20 mouse cellular contexts compared by ENCODE assay signal in genomic region chr3:122252466-122253253, GRCm38 (mm10). TPM values are rescaled to one million over a fixed set of nuclear protein-coding genes. Genes with fewer than 3 reads are reported as not detected.
A peak's percentile ranks its signal among the peaks of the same experiment; 100 is the strongest.
DNase-seq lines count a peak whose midpoint lies in the region; ATAC-seq and TF ChIP-seq lines count a peak whose summit lies in the region.
"Had no signal": no experiment of that assay in that cellular context is flagged by ENCODE, and none has a peak within 500 bp of the region (broad histone marks: within the 10 kb centered on the region; RNA-seq: fewer than 3 reads in every experiment).

No protein-coding gene starts in this region.

- no peak overlapping the region for H3K4me3 ChIP-seq in heart, embryonic 13.5 days
- H3K4me3 ChIP-seq in megakaryocyte, embryonic 14.5 days (replicated peaks) = peak overlapping the region; percentile 78
- H3K4me3 ChIP-seq in intestine, postnatal 0 days (ENCODE audit: low read depth, low read length) = no peak overlapping the region
- H3K4me3 ChIP-seq: forebrain, embryonic 10.5 days; hindbrain, embryonic 12.5 days; lung, embryonic 15.5 days had no signal

- no peak for ATAC-seq in heart, embryonic 13.5 days (ENCODE audit: extremely low read depth, insufficient number of reproducible peaks, low FRiP score, low TSS enrichment)
- no peak for ATAC-seq in megakaryocyte, adult 5-6 weeks (ENCODE audit: poor library complexity, severe bottlenecking)
- peak; percentile 55 for ATAC-seq in intestine, postnatal 0 days
- ATAC-seq: forebrain, postnatal 0 days; inflammation-experienced regulatory T-cells, adult 6 months; Patski had no signal

- H3K4me2 ChIP-seq in heart, embryonic 13.5 days = peak overlapping the region; percentile 2; the same call in 1 of the 2 replicates
- no peak overlapping the region for H3K4me2 ChIP-seq in intestine, postnatal 0 days (replicated peaks; ENCODE audit: low read depth)
- H3K4me2 ChIP-seq: hindbrain, embryonic 12.5 days; lung, embryonic 15.5 days had no signal

- H3K27ac ChIP-seq in heart, embryonic 13.5 days (replicated peaks) = no peak overlapping the region
- no peak overlapping the region for H3K27ac ChIP-seq in intestine, postnatal 0 days (ENCODE audit: low read depth, low read length)
- H3K27ac ChIP-seq: forebrain, embryonic 10.5 days; hindbrain, embryonic 12.5 days; lung, embryonic 15.5 days had no signal

- no peak overlapping the region for H3K9ac ChIP-seq in heart, embryonic 13.5 days
- H3K9ac ChIP-seq in intestine, postnatal 0 days (ENCODE audit: low read depth, low read length) = no peak overlapping the region
- H3K9ac ChIP-seq: forebrain, postnatal 0 days; hindbrain, embryonic 12.5 days; lung, embryonic 15.5 days had no signal

- H3K9me3 ChIP-seq in heart, embryonic 13.5 days = no peaks in the 10 kb centered on the region
- H3K9me3 ChIP-seq in megakaryocyte, embryonic 14.5 days = no peaks in the 10 kb centered on the region
- no peaks in the 10 kb centered on the region for H3K9me3 ChIP-seq in intestine, postnatal 0 days (ENCODE audit: control insufficient read depth)
- H3K9me3 ChIP-seq: forebrain, embryonic 10.5 days; hindbrain, embryonic 12.5 days; lung, embryonic 15.5 days had no signal

- intact Hi-C loops in heart, postnatal 25 days (cut with DNase I) = no loop called here

- H3K36me3 ChIP-seq in heart, embryonic 13.5 days = peaks cover 12% of the 10 kb centered on the region
- H3K36me3 ChIP-seq in megakaryocyte, embryonic 14.5 days (replicated peaks; ENCODE audit: low read length) = peaks cover 81% of the 10 kb centered on the region
- peaks cover 4% of the 10 kb centered on the region; the same call in 1 of the 2 replicates for H3K36me3 ChIP-seq in intestine, postnatal 0 days (ENCODE audit: control insufficient read depth, insufficient read depth)

- no peak for DNase-seq in heart, postnatal 25 days (ENCODE audit: low spot score)
- no peak for DNase-seq in right cerebral cortex, adult 2 months (ENCODE audit: low spot score in 2 of 2)
- DNase-seq in embryo, embryonic 10 days (ENCODE audit: low spot score) = no peak
- DNase-seq: cerebellum, adult 11 months; cerebellum, postnatal 14 days; forebrain, postnatal 0 days; gastrocnemius, postnatal 36 days; kidney, postnatal 10 days; midbrain, embryonic 14.5 days; right cerebral cortex, postnatal 14 days; thymus, adult 2 months had no signal

- no peaks in the 10 kb centered on the region for H3K27me3 ChIP-seq in heart, embryonic 13.5 days (replicated peaks)
- H3K27me3 ChIP-seq in megakaryocyte, embryonic 14.5 days (replicated peaks) = no peaks in the 10 kb centered on the region
- no peaks in the 10 kb centered on the region for H3K27me3 ChIP-seq in intestine, postnatal 0 days (replicated peaks; ENCODE audit: control insufficient read depth, insufficient read depth, low read length)
- H3K27me3 ChIP-seq: hindbrain, embryonic 12.5 days; lung, embryonic 15.5 days; Patski had no signal

- peaks cover 7% of the 10 kb centered on the region for H3K4me1 ChIP-seq in heart, embryonic 13.5 days
- peaks cover 67% of the 10 kb centered on the region for H3K4me1 ChIP-seq in megakaryocyte, embryonic 14.5 days
- H3K4me1 ChIP-seq in intestine, postnatal 0 days (replicated peaks; ENCODE audit: control insufficient read depth, insufficient read depth, low read length) = no peaks in the 10 kb centered on the region
- H3K4me1 ChIP-seq: lung, embryonic 15.5 days had no signal

- TF ChIP-seq CTCF in intestine, postnatal 0 days (IDR thresholded peaks at IDR 0.05; ENCODE audit: low read depth) = no peak

- 27% methylated on average over 3 of the region's 3 CpGs for WGBS in heart, embryonic 13.5 days
- 24% methylated on average over 3 of the region's 3 CpGs for WGBS in intestine, postnatal 0 days

RNA-seq across cellular contexts. Expression of gene Gclm, which starts 7.3 kb away (rescaled TPM):
- polyA plus RNA-seq in heart, embryonic 13.5 days (2015; fragmentation: Nextera tagmentation; extraction: Ambion mirVana) = 80.1 and 90.0 TPM in 2 replicates
- 10 to 100 TPM; 47.0 to 51.4 TPM for total RNA-seq in heart, postnatal 25 days (2021)
- polyA plus RNA-seq in megakaryocyte, embryonic 14.5 days (2012; ENCODE audit: insufficient read depth, low replicate concordance) = 799 and 1,910 TPM in 2 replicates
- total RNA-seq in megakaryocyte, adult 5-6 weeks (2015) = 59.2 and 67.7 TPM in 2 replicates
- 20.2 and 28.8 TPM in 2 replicates for total RNA-seq in megakaryocyte, adult 5-6 weeks (2017)
- 382 and 400 TPM in 2 replicates for polyA plus RNA-seq in intestine, postnatal 0 days (2015; fragmentation: Nextera tagmentation; extraction: Ambion mirVana)

RNA-seq across cellular contexts. Expression of gene Dnttip2, which starts 21.5 kb away (rescaled TPM):
- polyA plus RNA-seq in heart, embryonic 13.5 days (2015; fragmentation: Nextera tagmentation; extraction: Ambion mirVana) = 44.5 and 45.0 TPM in 2 replicates
- total RNA-seq in heart, postnatal 25 days (2021) = 10 to 100 TPM; 23.8 to 26.0 TPM
- polyA plus RNA-seq in megakaryocyte, embryonic 14.5 days (2012; ENCODE audit: insufficient read depth, low replicate concordance) = 0.83 and 4.4 TPM in 2 replicates
- total RNA-seq in megakaryocyte, adult 5-6 weeks (2015) = 65.3 and 76.9 TPM in 2 replicates
- 81.9 and 94.7 TPM in 2 replicates for total RNA-seq in megakaryocyte, adult 5-6 weeks (2017)
- 42.4 and 44.9 TPM in 2 replicates for polyA plus RNA-seq in intestine, postnatal 0 days (2015; fragmentation: Nextera tagmentation; extraction: Ambion mirVana)

RNA-seq across cellular contexts. Expression of gene Bcar3, which starts 41.3 kb away (rescaled TPM):
- polyA plus RNA-seq in heart, embryonic 13.5 days (2015; fragmentation: Nextera tagmentation; extraction: Ambion mirVana) = 3.6 and 4.8 TPM in 2 replicates
- 1 to 10 TPM; 6.4 to 7.2 TPM for total RNA-seq in heart, postnatal 25 days (2021)
- polyA plus RNA-seq in megakaryocyte, embryonic 14.5 days (2012; ENCODE audit: insufficient read depth, low replicate concordance) = 2.4 and 3.6 TPM in 2 replicates
- 0.46 and 1.2 TPM in 2 replicates for total RNA-seq in megakaryocyte, adult 5-6 weeks (2015)
- 1.2 and 2.0 TPM in 2 replicates for total RNA-seq in megakaryocyte, adult 5-6 weeks (2017)
- polyA plus RNA-seq in intestine, postnatal 0 days (2015; fragmentation: Nextera tagmentation; extraction: Ambion mirVana) = 33.5 and 33.8 TPM in 2 replicates
